Mouse (Mus musculus): ENCODE results near the gene Slc30a10.

DNA sequence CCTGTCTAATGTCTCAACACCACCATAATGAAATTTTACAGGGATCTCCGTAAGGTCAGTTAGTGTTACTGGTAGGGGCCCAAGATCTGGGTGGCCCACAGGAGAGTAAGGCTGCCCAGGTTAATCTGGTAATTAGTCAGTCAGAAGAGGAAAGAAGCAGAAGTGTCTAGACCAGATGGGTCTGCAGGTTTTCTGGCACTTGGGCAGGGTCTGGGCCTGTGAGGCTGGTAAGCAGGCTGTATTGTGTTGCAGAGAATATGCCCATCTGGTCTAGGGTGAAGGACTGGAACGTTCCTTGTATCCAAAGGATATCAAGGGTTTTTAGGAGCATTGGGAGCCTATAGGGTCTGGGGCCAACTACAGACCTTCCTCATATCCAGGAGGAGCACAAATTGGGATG lies 36.0 kb downstream of the Slc30a10 start:
- no peak for TF ChIP-seq TCF12 (IDR thresholded peaks at IDR 0.05; ENCODE audit: insufficient read depth, poor library complexity, severe bottlenecking)
- TF ChIP-seq POLR2AphosphoS2 (IDR thresholded peaks at IDR 0.05; ENCODE audit: insufficient read length, low read depth), result no peak
- no peak for TF ChIP-seq POLR2A (IDR thresholded peaks at IDR 0.05; ENCODE audit: insufficient read length, low read depth)
- TF ChIP-seq MYOG (IDR thresholded peaks at IDR 0.05; ENCODE audit: control insufficient read depth in 1 of 3, insufficient read depth in 1 of 3, insufficient read length in 2 of 3, low read depth in 2 of 3), result no peak
